Mouse (Mus musculus) bone marrow macrophage, adult 2 months (primary cell): ENCODE measurements around the gene Gcg. TPM values are rescaled to one million over a fixed set of nuclear protein-coding genes. Genes with fewer than 3 reads are reported as not detected.

Source experiments
- H3K27ac ChIP-seq: 2 replicates; pipeline ENCODE4 v1.5.1; 2012; ENCODE audit warnings: low read depth, low read length; ENCODE audit not compliant: insufficient read depth
- H3K4me1 ChIP-seq: 2 replicates; pipeline ENCODE4 v1.6.1; 2012; ENCODE audit warnings: low read length; ENCODE audit not compliant: control insufficient read depth, insufficient read depth
- H3K4me3 ChIP-seq: 2 replicates; pipeline ENCODE4 v1.5.1; 2012; ENCODE audit warnings: mild to moderate bottlenecking, low read length, moderate library complexity; ENCODE audit not compliant: insufficient read depth
- CTCF ChIP-seq: IDR thresholded peaks from 2 replicates; pipeline ENCODE4 v1.5.1; 2012; ENCODE audit warnings: low read depth, mild to moderate bottlenecking, low read length, moderate library complexity
- POLR2A ChIP-seq: IDR thresholded peaks from 2 replicates; pipeline ENCODE4 v1.6.1; 2012; ENCODE audit warnings: mild to moderate bottlenecking, low read depth, low read length, borderline replicate concordance
- polyA plus RNA-seq: library from polyadenylated mRNA; stranded (reverse); fragments of >200 nt; gene quantifications from 2 replicates; pipeline ENCODE4 v1.2.4, GENCODE M21; 2012; ENCODE audit not compliant: missing spikeins, insufficient read depth, insufficient read length

Gene Gcg
- polyA plus RNA-seq, 1 experiment, result not detected

DNA sequence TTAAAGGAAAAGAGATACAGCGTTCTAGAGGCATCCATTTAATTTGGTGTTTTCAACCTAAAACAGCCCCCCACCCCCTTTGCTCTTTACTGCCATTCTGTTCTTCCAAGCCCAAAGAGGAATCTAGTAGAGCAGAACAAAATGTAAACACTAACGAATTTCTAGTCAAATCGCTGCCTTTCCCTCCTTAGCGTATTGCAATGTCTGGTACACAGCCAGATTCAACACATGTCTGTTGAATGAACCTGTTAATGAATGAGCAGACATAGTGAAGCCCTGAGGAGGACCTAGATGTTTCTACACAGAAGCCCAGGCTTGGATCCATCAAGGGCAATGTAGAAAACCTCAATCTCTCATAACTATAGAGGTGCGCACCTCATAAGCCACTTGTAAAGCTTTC, 15.4 kb upstream of the Gcg start:
- TF ChIP-seq CTCF (no peak), POLR2A (no peak)

DNA sequence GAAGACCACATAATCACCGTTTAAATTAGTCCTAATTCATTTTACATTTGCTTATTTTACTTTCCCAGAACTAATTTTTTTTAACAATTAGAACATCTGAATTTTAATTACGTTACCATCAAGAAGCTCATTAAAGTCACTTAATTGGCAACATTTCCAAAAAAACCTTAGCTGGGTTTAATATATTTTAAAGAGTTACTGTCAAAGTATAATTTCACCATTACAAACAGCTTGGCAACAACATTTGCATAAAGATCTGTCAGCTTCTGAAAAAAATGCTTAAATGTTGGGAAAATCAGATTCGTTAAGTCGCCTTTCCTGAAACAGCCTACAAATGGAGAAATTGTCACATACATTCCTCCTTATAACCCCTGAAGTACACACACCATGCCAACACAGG, 14.6 kb upstream of the Gcg start:
- H3K4me3 ChIP-seq, result no peak overlapping the region
- no peak overlapping the region for H3K27ac ChIP-seq

More for the DNA sequence above, 15.4 kb upstream of the Gcg start:
- no peak overlapping the region for H3K27ac ChIP-seq
- no peak overlapping the region for H3K4me3 ChIP-seq
- no peaks in the 10 kb centered on the region for H3K4me1 ChIP-seq

DNA sequence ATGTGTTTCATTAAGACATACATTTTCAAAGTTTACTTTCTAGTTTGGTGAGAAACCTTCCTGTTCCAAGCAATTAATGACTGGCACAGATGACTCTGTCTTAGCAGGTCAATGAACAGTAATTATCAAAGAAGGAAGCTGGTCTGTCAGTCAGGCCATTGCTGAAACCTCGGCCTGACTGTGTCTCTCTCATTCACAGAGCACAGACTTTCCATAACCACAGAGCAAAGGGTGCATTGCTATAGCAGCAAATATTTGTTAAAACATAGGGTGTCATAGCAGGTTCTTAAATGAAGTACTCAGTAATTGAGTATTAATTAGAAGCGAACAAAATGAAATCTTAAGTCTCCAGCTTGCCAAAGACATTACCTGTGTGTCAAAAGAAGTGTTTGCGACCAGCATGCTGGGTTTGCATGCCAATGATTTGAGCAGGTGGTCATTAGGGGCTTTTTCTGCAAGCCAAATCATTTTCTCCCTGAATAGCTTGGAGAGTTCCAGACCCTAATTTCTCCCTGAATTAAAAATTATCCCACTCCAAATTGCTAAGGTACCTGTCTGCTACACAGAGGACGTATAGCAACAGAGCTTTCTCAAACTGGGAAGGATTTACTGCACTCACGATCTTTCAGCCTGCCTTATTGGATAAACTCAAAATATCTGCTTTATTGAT, 14.0 kb upstream of the Gcg start:
- TF ChIP-seq POLR2A, result no peak
- no peak for TF ChIP-seq CTCF
- no peak overlapping the region for H3K27ac ChIP-seq
- no peak overlapping the region for H3K4me3 ChIP-seq
- no peaks in the 10 kb centered on the region for H3K4me1 ChIP-seq

More for the DNA sequence above, 14.6 kb upstream of the Gcg start:
- TF ChIP-seq POLR2A (no peak), CTCF (no peak)
- no peaks in the 10 kb centered on the region for H3K4me1 ChIP-seq

DNA sequence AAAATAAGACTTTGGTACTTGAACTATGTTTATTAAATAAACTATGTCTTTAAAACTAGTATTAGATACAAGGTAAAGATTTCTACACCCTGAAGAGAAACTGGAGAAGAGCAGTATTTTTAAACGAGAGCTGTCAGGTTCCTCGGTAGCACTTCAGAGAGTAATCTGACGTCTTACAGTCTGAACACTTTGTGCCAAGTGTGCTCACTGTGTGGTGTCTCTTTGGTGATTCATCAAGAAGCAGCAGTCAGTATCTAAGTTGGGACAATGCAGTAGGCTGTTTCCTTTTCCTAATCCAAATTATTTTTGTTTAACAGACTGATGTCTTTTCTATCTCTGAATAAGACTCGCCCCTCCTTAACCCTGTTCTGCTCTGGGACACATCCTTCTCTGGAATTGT, 12.0 kb upstream of the Gcg start:
- TF ChIP-seq POLR2A (no peak), CTCF (no peak)
- Histone ChIP-seq H3K4me3 (no peak overlapping the region), H3K4me1 (no peaks in the 10 kb centered on the region), H3K27ac (no peak overlapping the region)

DNA sequence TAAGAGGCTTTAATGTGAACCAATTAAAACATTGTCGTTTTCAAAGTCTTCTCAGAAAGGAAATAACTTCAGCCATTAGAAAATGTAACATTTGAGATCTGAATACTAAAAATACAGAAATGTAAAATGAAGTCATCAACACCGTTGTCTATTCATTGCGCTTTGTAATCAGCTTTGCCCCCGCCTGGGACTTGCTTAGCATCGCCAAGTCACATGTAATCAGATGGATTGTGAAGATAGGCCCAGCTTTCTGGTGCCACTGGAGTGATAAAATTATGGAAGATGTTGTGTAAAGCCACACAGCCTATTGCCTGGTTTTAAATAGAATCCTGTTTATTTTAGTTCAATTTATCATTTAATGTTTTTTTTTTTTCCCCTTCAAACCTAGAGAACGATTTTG, 6.4 kb upstream of the Gcg start:
- Histone ChIP-seq H3K27ac (no peak overlapping the region), H3K4me3 (no peak overlapping the region), H3K4me1 (no peaks in the 10 kb centered on the region)
- TF ChIP-seq CTCF (no peak), POLR2A (no peak)

DNA sequence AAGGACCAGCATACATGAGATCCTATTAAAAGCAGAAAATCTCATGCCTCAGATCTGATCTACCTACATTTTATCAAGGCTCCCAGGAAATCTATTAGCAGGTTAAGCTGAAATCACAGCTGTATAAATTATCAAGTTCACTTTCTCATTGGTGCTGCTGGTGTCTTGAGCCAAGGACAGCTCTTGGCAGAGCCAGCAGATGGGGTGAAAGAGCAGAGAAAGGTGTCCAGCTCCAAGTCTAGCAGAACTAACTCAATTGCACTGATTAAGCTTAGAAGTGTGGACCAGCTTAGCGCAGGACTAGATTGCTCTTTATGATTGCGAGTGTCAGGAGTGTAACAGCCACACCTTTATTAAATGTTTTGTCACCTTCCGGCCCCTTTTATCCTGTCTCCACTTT, 1.5 kb upstream of the Gcg start:
- H3K4me3 ChIP-seq, result no peak overlapping the region
- H3K4me1 ChIP-seq, result no peaks in the 10 kb centered on the region
- H3K27ac ChIP-seq, result no peak overlapping the region
- TF ChIP-seq CTCF (no peak), POLR2A (no peak)

DNA sequence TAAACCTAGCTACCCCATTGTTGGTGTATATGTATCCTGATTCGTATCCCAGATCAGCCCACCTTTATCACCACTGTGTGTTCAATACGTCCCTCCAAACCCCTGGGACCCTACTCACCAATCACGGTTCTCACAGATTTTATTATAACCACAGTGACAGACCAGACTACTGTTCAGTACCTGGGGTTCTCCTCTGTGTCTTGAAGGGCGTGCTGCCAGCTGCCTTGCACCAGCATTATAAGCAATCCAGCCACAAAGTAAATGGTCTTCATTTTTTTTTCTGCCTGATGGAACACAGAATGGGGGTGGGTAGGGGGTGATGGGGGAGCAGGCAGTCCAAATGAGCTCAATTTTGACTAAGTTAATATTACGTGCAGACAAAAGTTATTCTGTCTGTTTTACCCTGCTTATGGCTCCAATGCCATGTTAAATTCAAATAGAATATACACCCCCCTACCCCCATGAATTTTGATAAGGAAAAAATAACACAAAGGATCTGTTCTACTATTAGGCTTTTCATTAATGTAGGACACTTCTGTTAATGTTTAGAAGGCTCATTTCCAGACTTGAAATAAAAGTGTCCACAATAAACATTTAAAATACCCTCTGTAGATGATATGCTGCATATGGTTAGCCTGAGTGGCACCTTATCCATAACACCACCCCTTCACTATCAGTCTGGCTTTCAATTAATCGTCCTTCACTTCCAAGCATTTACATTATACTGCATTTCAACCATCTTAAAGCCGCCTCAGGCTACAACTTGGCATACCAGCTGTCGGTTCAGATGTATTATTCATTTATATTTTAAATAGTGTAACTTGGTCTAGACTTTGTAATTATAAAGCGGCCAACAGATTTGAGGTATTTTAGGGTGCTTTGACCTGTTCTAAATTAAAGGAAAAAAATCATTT, 2.9 kb downstream of the Gcg start:
- TF ChIP-seq POLR2A (no peak), CTCF (no peak)

DNA sequence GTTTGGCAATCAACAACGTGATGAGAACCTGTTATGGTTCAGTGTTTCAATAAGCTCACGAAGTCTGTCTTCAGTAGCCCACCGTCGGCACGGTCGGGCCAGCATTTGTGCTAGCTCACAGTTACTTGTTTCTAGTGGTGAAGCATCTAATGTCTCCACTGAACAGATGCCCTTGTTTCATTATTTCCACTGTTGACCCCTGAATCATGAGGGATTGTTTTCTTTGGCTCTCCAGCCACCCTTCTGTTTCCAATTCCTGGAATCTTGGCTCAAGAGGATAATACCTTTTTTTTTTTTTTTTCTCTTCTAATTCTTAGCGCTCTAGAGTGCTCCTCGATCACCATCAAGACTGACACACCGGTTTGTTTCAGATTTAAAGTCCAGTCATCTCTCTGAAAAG, 13.9 kb downstream of the Gcg start:
- H3K27ac ChIP-seq, result no peak overlapping the region
- TF ChIP-seq POLR2A (no peak), CTCF (no peak)
- no peaks in the 10 kb centered on the region for H3K4me1 ChIP-seq
- no peak overlapping the region for H3K4me3 ChIP-seq

More for the DNA sequence above, 2.9 kb downstream of the Gcg start:
- Histone ChIP-seq H3K4me1 (no peaks in the 10 kb centered on the region), H3K27ac (no peak overlapping the region), H3K4me3 (no peak overlapping the region)

DNA sequence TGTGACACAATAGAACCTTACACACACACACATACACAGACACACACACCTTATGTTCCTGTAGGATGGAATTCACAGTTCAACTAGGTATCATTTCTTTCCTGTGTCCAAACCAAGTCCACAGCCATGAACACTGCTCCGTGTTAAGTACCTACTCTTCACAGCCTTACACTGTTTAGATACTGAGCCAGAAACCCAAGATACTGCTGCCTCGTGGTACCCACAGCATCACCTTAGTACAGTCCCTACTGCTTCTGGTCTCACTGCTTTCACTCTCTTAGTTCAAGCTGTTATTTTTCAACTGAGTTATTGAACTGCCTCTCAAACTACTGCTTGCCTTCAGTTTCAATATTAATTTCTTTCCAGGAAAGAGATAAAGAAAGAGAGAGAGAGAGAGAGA, 20.2 kb downstream of the Gcg start:
- H3K4me3 ChIP-seq, result no peak overlapping the region
- H3K4me1 ChIP-seq, result peaks cover 15% of the 10 kb centered on the region
- H3K27ac ChIP-seq, result no peak overlapping the region
- TF ChIP-seq POLR2A (no peak), CTCF (no peak)

DNA sequence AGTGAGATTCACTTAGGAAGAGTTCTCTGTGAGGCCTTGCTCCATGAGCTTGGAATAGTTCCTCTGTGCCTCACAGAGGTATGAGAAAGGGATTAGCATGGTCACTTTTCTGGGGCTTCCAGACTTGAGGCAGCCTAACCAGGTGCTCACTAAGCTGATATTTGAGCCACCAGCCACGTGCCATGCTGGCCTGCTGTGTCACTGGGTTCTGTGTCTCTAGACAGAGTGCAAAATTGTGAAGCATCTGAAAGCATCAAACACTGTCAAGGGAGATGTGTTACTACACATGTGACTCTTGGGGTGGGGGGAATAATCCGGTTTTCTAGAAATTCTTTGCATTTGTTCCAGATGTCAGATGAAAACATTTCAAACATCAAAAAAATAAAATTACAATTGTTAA, 21.3 kb downstream of the Gcg start:
- H3K4me1 ChIP-seq, result peaks cover 15% of the 10 kb centered on the region
- TF ChIP-seq CTCF (no peak), POLR2A (no peak)
- H3K27ac ChIP-seq, result no peak overlapping the region
- H3K4me3 ChIP-seq, result no peak overlapping the region

DNA sequence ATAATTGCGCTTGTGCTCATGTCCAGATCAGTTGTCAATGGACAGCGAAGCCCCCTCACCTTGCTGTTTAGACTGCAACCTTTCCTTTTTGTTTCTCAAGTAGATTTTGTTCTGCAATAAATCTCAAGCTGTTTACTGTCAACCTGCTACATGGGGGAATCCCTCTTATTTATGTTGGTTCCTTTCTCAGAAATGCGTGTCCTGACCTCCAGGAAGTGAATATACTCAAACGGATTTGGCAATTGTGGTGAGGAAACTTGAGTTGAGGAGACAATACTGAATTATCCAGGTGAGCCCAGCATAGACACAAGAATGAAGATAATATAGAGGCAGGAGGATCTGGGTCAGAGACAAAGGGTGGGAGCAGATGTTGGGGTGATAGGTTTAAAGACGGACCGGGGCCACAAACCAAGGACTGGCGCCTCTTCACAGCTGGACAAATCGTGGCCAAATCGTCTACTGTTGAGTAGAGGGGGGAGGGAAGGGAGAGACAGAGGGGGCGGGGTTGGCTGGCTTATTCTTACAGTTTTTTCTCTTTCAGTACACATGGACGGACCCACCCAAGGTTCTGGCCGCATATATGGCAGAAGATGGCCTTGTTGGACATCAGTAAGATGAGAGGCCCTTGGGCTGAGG, 22.5 kb downstream of the Gcg start:
- H3K27ac ChIP-seq, result peak overlapping the region; percentile 36
- H3K4me3 ChIP-seq, result no peak overlapping the region
- no peak for TF ChIP-seq CTCF
- TF ChIP-seq POLR2A, result no peak
- H3K4me1 ChIP-seq, result peaks cover 15% of the 10 kb centered on the region
